Mouse (Mus musculus) activated CD4-positive, CD25-positive, alpha-beta regulatory T cell, adult 4 months (primary cell): ENCODE data around the gene Ube2c. TPM values are rescaled to one million over a fixed set of nuclear protein-coding genes. Genes with fewer than 3 reads are reported as not detected.

Experiments used
- ATAC-seq: one replicate; pipeline ENCODE4 v1.8.0; 2017
- polyA plus RNA-seq, 2 experiments: library from polyadenylated mRNA; unstranded; fragments of 100-300 nt; shearing (Covaris generic); gene quantifications; one replicate each; pipeline ENCODE4 v1.2.1; 2017

The Ube2c gene
- polyA plus RNA-seq, 2 experiments from 2014 or later: 46.3 to 68.1 TPM

GRCm38 (mm10) chr2:164823969-164824368 lies 54.3 kb downstream of the Ube2c start:
- no peak for ATAC-seq

GRCm38 (mm10) chr2:164825521-164825920 lies 55.8 kb downstream of the Ube2c start:
- no peak for ATAC-seq

DNA sequence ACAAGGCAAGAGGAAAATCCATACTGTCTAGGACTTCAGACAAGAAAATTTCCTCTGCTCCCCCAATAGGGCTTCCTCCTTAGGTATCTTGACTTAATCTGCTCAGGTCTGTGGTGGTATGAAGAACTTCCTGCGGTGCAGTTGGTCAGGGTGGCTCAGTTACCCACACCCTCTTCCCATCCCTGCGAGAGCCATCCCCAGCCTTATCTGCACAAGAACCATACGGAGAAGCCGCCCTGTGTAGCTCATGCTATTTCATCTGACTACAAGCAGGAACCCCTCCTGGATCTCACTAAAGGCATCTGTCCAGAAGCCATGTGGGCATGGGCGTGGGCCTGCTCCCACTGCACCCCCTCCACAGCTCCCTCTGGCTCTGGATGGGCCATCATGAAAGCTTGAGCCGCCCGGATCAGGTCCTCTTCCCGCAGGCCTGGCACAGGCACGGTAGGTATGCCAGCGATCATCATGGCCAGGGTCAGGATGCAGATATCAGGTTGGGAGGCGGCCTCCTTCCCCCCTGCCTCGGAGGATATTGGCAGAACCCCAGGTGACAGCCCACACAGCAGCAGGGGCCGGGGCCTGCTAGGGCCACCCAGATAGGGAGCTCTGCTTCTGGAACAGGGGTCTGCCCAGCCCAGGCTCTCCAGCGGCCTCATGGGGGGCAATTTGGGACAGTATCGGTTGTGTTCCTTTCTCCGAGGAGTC lies 57.6 kb downstream of the Ube2c start:
- ATAC-seq: no peak

Other genes starting within 250 kb of the Ube2c start
- not detected for gene Wfdc2, start 207.5 kb upstream of the Ube2c start, polyA plus RNA-seq
- not detected for gene Spint3, start 196.4 kb upstream of the Ube2c start, polyA plus RNA-seq
- not detected for gene Wfdc6a, start 184.5 kb upstream of the Ube2c start, polyA plus RNA-seq
- gene Eppin, start 176.3 kb upstream of the Ube2c start, polyA plus RNA-seq: not detected
- gene Wfdc6b, start 156.4 kb upstream of the Ube2c start, polyA plus RNA-seq: not detected
- gene Wfdc8, start 156.3 kb upstream of the Ube2c start, polyA plus RNA-seq: not detected
- gene Wfdc16, start 131.1 kb upstream of the Ube2c start, polyA plus RNA-seq: not detected
- gene Wfdc10, start 113.9 kb upstream of the Ube2c start, polyA plus RNA-seq: not detected
- not detected for gene Wfdc9, start 113.3 kb upstream of the Ube2c start, polyA plus RNA-seq
- not detected for gene Wfdc11, start 95.8 kb upstream of the Ube2c start, polyA plus RNA-seq
- not detected for gene Wfdc13, start 84.8 kb upstream of the Ube2c start, polyA plus RNA-seq
- not detected for gene Spint4, start 71.4 kb upstream of the Ube2c start, polyA plus RNA-seq
- gene Spint5, start 54.6 kb upstream of the Ube2c start, polyA plus RNA-seq: not detected
- gene Wfdc3, start 24.0 kb upstream of the Ube2c start, polyA plus RNA-seq: not detected
- gene Dnttip1, start 23.9 kb upstream of the Ube2c start, polyA plus RNA-seq: 1 to 10 TPM; 6.0 to 6.5 TPM
- gene Tnnc2, start 10.1 kb downstream of the Ube2c start, polyA plus RNA-seq: not detected
- gene Snx21, start 15.9 kb downstream of the Ube2c start, polyA plus RNA-seq: 1 to 10 TPM; 5.0 to 5.1 TPM
- 10 to 100 TPM; 35.1 to 49.1 TPM for gene Acot8, start 35.0 kb downstream of the Ube2c start, polyA plus RNA-seq
- 1 to 10 TPM; 3.8 to 5.4 TPM for gene Zswim3, start 35.2 kb downstream of the Ube2c start, polyA plus RNA-seq
- 10 to 100 TPM; 18.0 to 19.4 TPM for gene Zswim1, start 52.8 kb downstream of the Ube2c start, polyA plus RNA-seq
- not detected for gene Spata25, start 58.6 kb downstream of the Ube2c start, polyA plus RNA-seq
- gene Ctsa, start 63.0 kb downstream of the Ube2c start, polyA plus RNA-seq: 100 to 1,000 TPM; 215 to 216 TPM
- under 1 TPM in 1 of 2 experiments, not detected in 1; 0.69 TPM for gene Neurl2, start 63.6 kb downstream of the Ube2c start, polyA plus RNA-seq
- 1 to 10 TPM in 1 of 2 experiments, under 1 TPM in 1; 0.87 to 1.0 TPM for gene Pltp, start 87.8 kb downstream of the Ube2c start, polyA plus RNA-seq
- gene Pcif1, start 109.4 kb downstream of the Ube2c start, polyA plus RNA-seq: 100 to 1,000 TPM; 102 to 122 TPM
- gene Zfp335, start 141.9 kb downstream of the Ube2c start, polyA plus RNA-seq: 1 to 10 TPM; 6.7 to 9.0 TPM
- 1 to 10 TPM in 1 of 2 experiments, under 1 TPM in 1; 0.78 to 1.4 TPM for gene Mmp9, start 170.9 kb downstream of the Ube2c start, polyA plus RNA-seq
- gene Slc12a5, start 190.9 kb downstream of the Ube2c start, polyA plus RNA-seq: under 1 TPM in 1 of 2 experiments, not detected in 1; 0.34 TPM